Mouse (Mus musculus) cerebellum, adult 11-12 months (tissue): ENCODE measurements at regions not wholly inside any gene's neighbourhood (a gene's known extent, or its start where the extent isn't known, plus 50 kb on each side); places are given as distances from the start of the nearest gene placed in this dataset.

Experiments used
- DNase-seq: peaks from one replicate; pipeline ENCODE4 v3.0.0; 2022

DNA sequence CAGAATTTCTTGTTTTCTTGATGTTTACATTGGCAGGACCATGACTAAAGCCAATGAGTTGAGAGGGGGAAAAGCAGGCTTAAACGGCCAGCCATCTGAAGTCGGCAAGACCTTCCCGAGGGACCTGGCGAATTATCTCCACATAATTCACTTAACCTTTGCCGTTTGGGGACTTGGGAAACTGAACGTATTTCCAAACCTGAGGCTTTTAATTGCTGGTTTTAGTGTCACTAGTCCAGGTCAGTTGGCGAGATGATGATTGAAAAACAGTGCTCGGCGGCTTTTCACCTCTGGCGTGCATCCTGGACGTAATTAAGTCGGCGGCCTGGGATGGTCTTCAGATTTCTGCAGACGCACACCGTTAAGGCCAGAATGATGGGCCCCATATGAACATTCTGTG lies 66.9 kb upstream of the Atp5g3 start:
- DNase-seq, result no peak

DNA sequence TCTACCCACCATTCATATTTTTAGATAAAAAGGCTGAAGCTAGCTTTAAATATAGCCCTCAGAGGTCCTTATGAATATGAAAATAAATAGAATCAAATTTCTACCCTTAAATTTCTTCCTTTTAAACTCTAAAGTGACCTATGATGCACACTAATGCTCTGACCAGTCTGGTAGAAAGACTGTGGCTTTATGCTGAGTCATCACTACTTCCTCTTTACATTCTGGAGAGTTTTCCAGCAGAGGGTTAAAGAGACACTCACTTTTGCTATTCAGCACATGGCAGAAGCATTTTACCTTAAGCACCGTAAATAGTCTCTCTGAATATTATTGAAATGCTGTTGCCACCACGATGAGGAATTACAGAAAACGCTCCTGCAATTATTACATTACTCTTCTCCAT lies 62.6 kb upstream of the Atp5g3 start:
- DNase-seq, result no peak

DNA sequence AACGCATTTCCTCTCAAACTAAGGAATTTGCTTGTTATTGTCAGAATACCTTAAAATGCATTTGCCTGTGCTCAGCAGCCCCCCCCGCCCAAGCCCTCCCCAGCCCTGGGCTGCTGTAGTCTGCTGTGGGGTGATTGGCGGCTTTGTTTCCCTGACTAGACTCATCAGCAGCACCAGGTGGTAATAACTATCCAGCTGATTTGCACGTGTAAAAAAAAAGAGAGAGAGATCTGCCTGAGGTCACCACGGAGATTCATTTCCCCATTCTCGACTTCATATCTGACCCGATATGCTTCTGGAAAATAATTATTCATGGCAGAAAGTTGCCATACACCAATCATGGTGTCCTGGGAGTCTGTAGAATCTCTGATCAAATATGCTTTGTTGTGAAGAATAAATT lies 56.5 kb upstream of the Atp5g3 start:
- DNase-seq, result no peak

DNA sequence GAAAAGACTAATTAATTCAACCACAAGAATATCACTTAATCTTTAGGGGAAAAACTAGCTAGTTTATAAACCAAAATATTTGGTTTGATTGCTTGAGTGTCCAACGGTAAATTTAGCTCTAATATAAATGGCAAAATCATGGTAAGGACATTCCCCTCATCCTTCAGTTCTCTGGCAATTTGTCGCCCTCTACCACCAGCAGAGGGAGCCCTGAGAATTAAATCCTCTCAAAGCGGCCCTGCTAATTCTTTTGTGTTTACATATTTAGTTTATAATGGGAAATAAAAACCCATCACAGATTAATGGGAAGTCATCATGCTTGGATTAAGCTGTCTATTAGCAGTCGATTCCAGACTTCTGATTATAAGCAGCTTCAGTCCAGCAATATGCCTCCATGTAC lies 54.5 kb upstream of the Atp5g3 start:
- peak; percentile 17 for DNase-seq
